Mouse (Mus musculus): ENCODE data around the gene Mbnl2. TPM values are rescaled to one million over a fixed set of nuclear protein-coding genes. Genes with fewer than 3 reads are reported as not detected.
A peak's percentile ranks its signal among the peaks of the same experiment; 100 is the strongest.

Mbnl2 gene
- polyA plus RNA-seq, 1 experiment: 163 TPM

DNA sequence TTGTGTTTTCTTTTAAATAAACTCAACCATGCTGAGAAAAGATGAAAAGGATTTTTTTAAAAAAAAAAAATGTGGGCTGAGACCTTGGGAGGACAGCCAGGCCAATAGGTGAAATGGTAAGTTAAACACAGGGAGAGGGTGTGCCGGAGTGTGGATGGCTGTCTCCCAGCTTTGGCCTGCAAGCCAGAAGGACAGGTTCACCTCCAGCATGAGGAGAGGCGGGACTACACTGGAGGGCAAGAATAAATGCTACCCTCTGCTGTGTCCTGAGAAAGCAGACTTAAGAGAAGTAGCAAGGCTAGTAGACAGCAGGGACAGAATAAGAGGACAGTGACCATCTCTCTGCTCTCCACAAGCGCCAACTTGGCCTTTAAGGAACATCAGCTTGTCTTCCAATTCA, 130.1 kb downstream of the Mbnl2 start:
- Histone ChIP-seq H3K27ac (ENCODE audit: insufficient read depth, low read length) (no peak overlapping the region), H3K27me3 (ENCODE audit: control insufficient read depth, insufficient read depth, low read length) (no peaks in the 10 kb centered on the region), H3K4me1 (ENCODE audit: control insufficient read depth, insufficient read depth, low read length) (0 out of 2 replicates have a peak, but pooled peaks cover 3% of the 10 kb centered on the region), H3K4me3 (replicated peaks; ENCODE audit: insufficient read depth, low read depth, low read length) (no peak overlapping the region)
- DNase-seq: no peak
- TF ChIP-seq POLR2A (IDR thresholded peaks at IDR 0.05; ENCODE audit: borderline replicate concordance, insufficient read depth, low read length) (no peak), CTCF (IDR thresholded peaks at IDR 0.05; ENCODE audit: borderline replicate concordance, insufficient read depth, low read depth, low read length) (no peak)
- 67% methylated on average over 3 of the region's 3 CpGs for WGBS

DNA sequence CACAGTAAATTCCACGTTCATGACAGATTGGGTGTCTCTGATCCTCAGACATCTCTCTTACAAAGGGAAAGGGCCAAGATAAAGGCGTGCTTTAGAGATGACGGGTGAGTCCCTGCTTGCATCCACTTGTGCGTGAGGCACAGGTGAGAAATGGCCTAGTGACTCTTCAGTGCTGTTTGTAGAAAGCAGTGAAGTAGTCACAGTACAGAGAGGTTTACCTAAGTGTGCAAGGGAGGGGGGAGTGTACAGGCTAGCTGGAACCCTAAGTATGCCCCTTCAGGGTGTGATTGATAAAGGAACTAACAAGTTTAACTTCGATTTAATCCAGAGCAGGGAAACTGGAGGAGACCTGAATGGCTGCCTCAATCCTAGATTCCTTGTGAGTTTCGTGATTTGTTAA, 130.8 kb downstream of the Mbnl2 start:
- no peak for DNase-seq
- Histone ChIP-seq H3K4me1 (ENCODE audit: control insufficient read depth, insufficient read depth, low read length) (0 out of 2 replicates have a peak, but pooled peaks cover 3% of the 10 kb centered on the region), H3K27me3 (ENCODE audit: control insufficient read depth, insufficient read depth, low read length) (no peaks in the 10 kb centered on the region), H3K4me3 (replicated peaks; ENCODE audit: insufficient read depth, low read depth, low read length) (no peak overlapping the region), H3K27ac (ENCODE audit: insufficient read depth, low read length) (no peak overlapping the region)
- WGBS: 87% methylated on average over 6 of the region's 6 CpGs
- TF ChIP-seq POLR2A (IDR thresholded peaks at IDR 0.05; ENCODE audit: borderline replicate concordance, insufficient read depth, low read length) (no peak), CTCF (IDR thresholded peaks at IDR 0.05; ENCODE audit: borderline replicate concordance, insufficient read depth, low read depth, low read length) (no peak)

DNA sequence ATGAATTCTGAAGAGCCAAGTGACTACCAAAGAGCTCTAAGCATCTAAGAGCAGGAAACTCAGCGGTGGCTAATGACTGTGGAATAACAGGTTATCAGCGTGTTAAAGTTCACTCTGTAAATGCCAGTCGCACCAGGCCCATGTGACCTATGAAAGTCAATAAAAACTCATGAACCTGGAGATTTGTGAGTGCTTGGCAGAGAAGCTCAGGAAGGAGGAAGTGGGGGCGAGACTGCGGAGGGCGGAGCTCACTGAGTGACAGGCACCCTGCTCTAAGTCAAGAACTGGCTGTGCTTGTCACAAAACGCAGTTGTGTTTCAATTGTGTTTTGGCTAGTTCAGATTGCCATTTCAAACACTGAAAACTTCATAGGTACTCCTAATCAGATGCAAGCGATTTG, 131.4 kb downstream of the Mbnl2 start:
- WGBS: 82% methylated on average over 8 of the region's 8 CpGs
- no peak for TF ChIP-seq CTCF (IDR thresholded peaks at IDR 0.05; ENCODE audit: borderline replicate concordance, insufficient read depth, low read depth, low read length)
- TF ChIP-seq POLR2A (IDR thresholded peaks at IDR 0.05; ENCODE audit: borderline replicate concordance, insufficient read depth, low read length): no peak
- no peak for DNase-seq
- Histone ChIP-seq H3K27ac (ENCODE audit: insufficient read depth, low read length) (no peak overlapping the region), H3K4me1 (ENCODE audit: control insufficient read depth, insufficient read depth, low read length) (0 out of 2 replicates have a peak, but pooled peaks cover 3% of the 10 kb centered on the region), H3K4me3 (replicated peaks; ENCODE audit: insufficient read depth, low read depth, low read length) (no peak overlapping the region), H3K27me3 (ENCODE audit: control insufficient read depth, insufficient read depth, low read length) (no peaks in the 10 kb centered on the region)

DNA sequence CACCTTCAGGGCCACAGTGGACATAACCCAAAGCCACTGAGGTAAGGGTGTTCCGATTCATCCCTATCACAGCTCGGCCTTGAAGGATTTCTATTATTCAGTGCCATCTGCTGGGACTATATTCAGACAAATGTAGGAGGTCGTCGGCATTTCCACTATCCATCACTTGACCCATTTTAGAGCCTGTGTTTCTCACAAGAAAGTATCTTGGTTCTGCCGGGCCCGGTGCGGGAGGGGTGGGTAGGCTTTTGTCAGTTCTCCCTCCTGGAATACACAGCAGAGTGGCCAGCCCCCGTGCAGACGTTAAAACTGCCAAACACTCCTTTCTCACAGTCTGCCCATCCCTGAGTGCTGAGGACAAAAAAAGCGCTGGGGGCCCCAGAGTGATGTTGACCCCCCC, 134.4 kb downstream of the Mbnl2 start:
- no peak overlapping the region for H3K4me3 ChIP-seq (replicated peaks; ENCODE audit: insufficient read depth, low read depth, low read length)
- DNase-seq: no peak
- 73% methylated on average over 10 of the region's 10 CpGs for WGBS
- H3K27me3 ChIP-seq (ENCODE audit: control insufficient read depth, insufficient read depth, low read length): no peaks in the 10 kb centered on the region
- H3K4me1 ChIP-seq (ENCODE audit: control insufficient read depth, insufficient read depth, low read length): peaks cover 6% of the 10 kb centered on the region; the same call in 1 of the 2 replicates
- TF ChIP-seq CTCF (IDR thresholded peaks at IDR 0.05; ENCODE audit: borderline replicate concordance, insufficient read depth, low read depth, low read length) (no peak), POLR2A (IDR thresholded peaks at IDR 0.05; ENCODE audit: borderline replicate concordance, insufficient read depth, low read length) (no peak)
- H3K27ac ChIP-seq (ENCODE audit: insufficient read depth, low read length): no peak overlapping the region

DNA sequence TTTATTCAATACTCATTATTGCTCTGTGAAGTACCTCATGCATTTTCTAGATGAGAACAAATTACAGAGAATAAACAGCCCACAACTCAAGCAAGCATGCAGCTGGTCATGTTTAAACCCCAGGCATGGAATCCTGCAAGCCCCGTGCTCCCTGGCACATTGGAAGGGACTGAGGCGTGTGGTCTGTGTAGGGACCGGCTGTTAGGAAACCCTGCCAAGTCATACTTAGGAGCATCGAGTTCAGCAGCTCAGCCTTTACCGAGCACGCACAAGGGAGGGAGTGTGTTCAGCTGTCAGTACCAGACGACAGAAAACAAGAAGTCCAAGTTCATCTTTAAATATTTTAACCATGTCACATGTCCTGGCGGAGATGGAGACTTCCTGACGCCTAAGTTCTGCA, 141.4 kb downstream of the Mbnl2 start:
- peak in 1 of 2 experiments; percentile 45 for DNase-seq
- WGBS: 17% methylated on average over 9 of the region's 9 CpGs
- Histone ChIP-seq H3K27ac (ENCODE audit: insufficient read depth, low read length) (no peak overlapping the region), H3K27me3 (ENCODE audit: control insufficient read depth, insufficient read depth, low read length) (no peaks in the 10 kb centered on the region), H3K4me3 (replicated peaks; ENCODE audit: insufficient read depth, low read depth, low read length) (no peak overlapping the region), H3K4me1 (ENCODE audit: control insufficient read depth, insufficient read depth, low read length) (peaks cover 7% of the 10 kb centered on the region)
- TF ChIP-seq POLR2A (IDR thresholded peaks at IDR 0.05; ENCODE audit: borderline replicate concordance, insufficient read depth, low read length): no peak
- TF ChIP-seq CTCF (IDR thresholded peaks at IDR 0.05; ENCODE audit: borderline replicate concordance, insufficient read depth, low read depth, low read length): no peak

DNA sequence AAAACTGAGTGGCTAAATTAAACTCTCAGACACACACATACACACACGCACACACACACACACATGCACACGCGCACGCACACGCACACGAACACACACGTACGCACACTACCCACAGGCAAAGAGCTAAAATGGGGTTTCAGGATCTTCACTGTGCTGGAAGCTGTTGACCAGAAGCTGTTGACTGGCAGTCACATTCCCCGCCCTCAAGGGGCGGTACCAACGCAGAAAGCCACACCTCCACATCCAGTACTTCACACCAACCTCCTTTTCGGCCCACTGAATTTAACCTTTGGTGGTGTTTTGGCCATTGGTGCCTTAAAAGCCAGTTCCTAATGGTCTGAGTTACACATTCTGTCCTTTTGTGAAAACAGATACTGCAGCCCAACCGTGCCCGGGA, 143.5 kb downstream of the Mbnl2 start:
- H3K27me3 ChIP-seq (ENCODE audit: control insufficient read depth, insufficient read depth, low read length): no peaks in the 10 kb centered on the region
- no peak for TF ChIP-seq CTCF (IDR thresholded peaks at IDR 0.05; ENCODE audit: borderline replicate concordance, insufficient read depth, low read depth, low read length)
- TF ChIP-seq POLR2A (IDR thresholded peaks at IDR 0.05; ENCODE audit: borderline replicate concordance, insufficient read depth, low read length): no peak
- 86% methylated on average over 14 of the region's 14 CpGs for WGBS

DNA sequence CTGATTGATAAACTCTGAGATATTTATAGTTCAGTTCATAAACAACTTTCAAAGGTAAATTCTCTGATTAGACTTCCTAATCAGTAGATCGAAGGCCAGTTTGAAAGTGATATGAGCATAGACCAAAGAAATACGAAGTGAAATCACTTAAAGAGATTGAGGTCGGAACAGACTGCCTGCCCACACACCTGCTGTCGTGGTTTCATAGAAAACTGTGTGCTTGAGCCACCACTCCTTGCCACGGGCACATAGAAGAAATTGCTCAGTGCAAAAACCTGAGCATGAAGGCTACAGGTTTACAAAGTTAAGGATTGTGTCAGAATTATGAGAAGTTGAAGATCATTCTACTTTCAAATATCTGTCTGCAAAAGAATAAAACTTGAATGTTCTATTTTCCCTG, 153.0 kb downstream of the Mbnl2 start:
- DNase-seq: no peak
- TF ChIP-seq POLR2A (IDR thresholded peaks at IDR 0.05; ENCODE audit: borderline replicate concordance, insufficient read depth, low read length): no peak
- TF ChIP-seq CTCF (IDR thresholded peaks at IDR 0.05; ENCODE audit: borderline replicate concordance, insufficient read depth, low read depth, low read length): no peak

More for the DNA sequence above, 143.5 kb downstream of the Mbnl2 start:
- Histone ChIP-seq H3K27ac (ENCODE audit: insufficient read depth, low read length) (no peak overlapping the region), H3K4me1 (ENCODE audit: control insufficient read depth, insufficient read depth, low read length) (peaks cover 7% of the 10 kb centered on the region), H3K4me3 (replicated peaks; ENCODE audit: insufficient read depth, low read depth, low read length) (no peak overlapping the region)
- no peak for DNase-seq

DNA sequence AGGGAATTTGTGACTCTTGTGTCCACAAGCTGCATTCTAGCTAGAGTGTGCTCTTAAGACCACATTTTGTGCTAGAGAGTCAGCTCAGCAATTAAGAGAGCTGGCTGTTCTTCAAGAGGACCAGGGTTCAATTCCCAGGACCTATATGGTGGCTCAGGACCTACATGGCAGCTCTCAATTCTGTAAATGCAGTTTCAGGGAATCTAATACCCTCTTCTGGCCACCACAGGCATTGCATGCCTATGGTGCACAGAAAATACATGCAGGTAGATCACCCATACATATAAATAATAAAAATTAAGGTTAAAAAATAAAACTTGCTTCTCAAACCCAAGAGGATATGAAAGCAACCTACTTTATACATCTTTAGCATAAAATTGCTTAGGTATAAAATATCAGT, 157.3 kb downstream of the Mbnl2 start:
- no peak overlapping the region for H3K27ac ChIP-seq (ENCODE audit: insufficient read depth, low read length)
- H3K4me1 ChIP-seq (ENCODE audit: control insufficient read depth, insufficient read depth, low read length): peaks cover 6% of the 10 kb centered on the region
- no peak overlapping the region for H3K4me3 ChIP-seq (replicated peaks; ENCODE audit: insufficient read depth, low read depth, low read length)
- H3K27me3 ChIP-seq (ENCODE audit: control insufficient read depth, insufficient read depth, low read length): no peaks in the 10 kb centered on the region
- TF ChIP-seq CTCF (IDR thresholded peaks at IDR 0.05; ENCODE audit: borderline replicate concordance, insufficient read depth, low read depth, low read length): no peak
- no peak for TF ChIP-seq POLR2A (IDR thresholded peaks at IDR 0.05; ENCODE audit: borderline replicate concordance, insufficient read depth, low read length)
- no peak for DNase-seq

More for the DNA sequence above, 153.0 kb downstream of the Mbnl2 start:
- no peak overlapping the region for H3K4me3 ChIP-seq (replicated peaks; ENCODE audit: insufficient read depth, low read depth, low read length)
- H3K27ac ChIP-seq (ENCODE audit: insufficient read depth, low read length): no peak overlapping the region
- no peaks in the 10 kb centered on the region for H3K27me3 ChIP-seq (ENCODE audit: control insufficient read depth, insufficient read depth, low read length)
- 30% methylated on average over 5 of the region's 5 CpGs for whole genome bisulfite sequencing
- H3K4me1 ChIP-seq (ENCODE audit: control insufficient read depth, insufficient read depth, low read length): no peaks in the 10 kb centered on the region; the same call in 1 of the 2 replicates
